In genomic region chr12:56440068-56440847, GRCm38 (mm10) we compare ENCODE assay signal across 14 mouse cellular contexts.
DNase-seq lines count a peak whose midpoint lies in the region; ATAC-seq and TF ChIP-seq lines count a peak whose summit lies in the region.
"Had no signal": no experiment of that assay in that cellular context is flagged by ENCODE, and none has a peak within 500 bp of the region (broad histone marks: within the 10 kb centered on the region; RNA-seq: fewer than 3 reads in every experiment).

No protein-coding gene starts in this region.

- ATAC-seq in hindbrain, embryonic 11.5 days (ENCODE audit: low FRiP score): peak; percentile 67
- no peak for ATAC-seq in hindbrain, postnatal 0 days
- ATAC-seq in limb, embryonic 12.5 days (ENCODE audit: insufficient number of reproducible peaks, insufficient read depth, low FRiP score, low TSS enrichment, low read depth): no peak

- no peak overlapping the region for H3K4me2 ChIP-seq in hindbrain, embryonic 11.5 days (replicated peaks; ENCODE audit: low read depth, low read length)
- H3K4me2 ChIP-seq in hindbrain, postnatal 0 days (ENCODE audit: low read depth, low read length): no peak overlapping the region
- peak overlapping the region; percentile 30 for H3K4me2 ChIP-seq in limb, embryonic 12.5 days

- no peaks in the 10 kb centered on the region for H3K36me3 ChIP-seq in hindbrain, embryonic 11.5 days (ENCODE audit: control insufficient read depth, insufficient read depth, low read length)
- H3K36me3 ChIP-seq in hindbrain, postnatal 0 days (ENCODE audit: insufficient read depth, low read length): no peaks in the 10 kb centered on the region
- H3K36me3 ChIP-seq in limb, embryonic 12.5 days: no peaks in the 10 kb centered on the region
- H3K36me3 ChIP-seq: G1E had no signal

- H3K27me3 ChIP-seq in hindbrain, embryonic 11.5 days (ENCODE audit: control insufficient read depth, insufficient read depth, low read length): peaks cover 12% of the 10 kb centered on the region
- peaks cover 10% of the 10 kb centered on the region; the same call in 1 of the 2 replicates for H3K27me3 ChIP-seq in hindbrain, postnatal 0 days (ENCODE audit: insufficient read depth, low read length)
- peaks cover 38% of the 10 kb centered on the region for H3K27me3 ChIP-seq in limb, embryonic 12.5 days

- no peak for TF ChIP-seq CTCF in hindbrain, postnatal 0 days (IDR thresholded peaks at IDR 0.05; ENCODE audit: low read depth)

- WGBS in hindbrain, embryonic 11.5 days: 34% methylated on average over 12 of the region's 12 CpGs
- WGBS in hindbrain, postnatal 0 days: 24% methylated on average over 12 of the region's 12 CpGs
- WGBS in limb, embryonic 12.5 days: 13% methylated on average over 12 of the region's 12 CpGs

- H3K4me1 ChIP-seq in hindbrain, embryonic 11.5 days (replicated peaks; ENCODE audit: control insufficient read depth, insufficient read depth, low read length): 0 out of 2 replicates have a peak, but pooled peaks cover 2% of the 10 kb centered on the region
- H3K4me1 ChIP-seq in hindbrain, postnatal 0 days (ENCODE audit: insufficient read depth, low read length): no peaks in the 10 kb centered on the region
- H3K4me1 ChIP-seq in limb, embryonic 12.5 days (replicated peaks): peaks cover 14% of the 10 kb centered on the region; the same call in 1 of the 2 replicates

- H3K9me3 ChIP-seq in hindbrain, embryonic 11.5 days (ENCODE audit: control insufficient read depth, low read length): no peaks in the 10 kb centered on the region
- H3K9me3 ChIP-seq in hindbrain, postnatal 0 days (ENCODE audit: low read length): no peaks in the 10 kb centered on the region
- no peaks in the 10 kb centered on the region for H3K9me3 ChIP-seq in limb, embryonic 12.5 days
- H3K9me3 ChIP-seq: G1E had no signal

- H3K27ac ChIP-seq in hindbrain, embryonic 11.5 days (ENCODE audit: low read depth, low read length): no peak overlapping the region
- H3K27ac ChIP-seq in hindbrain, postnatal 0 days: no peak overlapping the region
- no peak overlapping the region for H3K27ac ChIP-seq in limb, embryonic 12.5 days

- H3K9ac ChIP-seq in hindbrain, embryonic 11.5 days (ENCODE audit: low read depth, low read length): no peak overlapping the region
- no peak overlapping the region for H3K9ac ChIP-seq in hindbrain, postnatal 0 days (replicated peaks; ENCODE audit: low read length)
- H3K9ac ChIP-seq in limb, embryonic 12.5 days (replicated peaks): no peak overlapping the region

- peak; percentile 22 for DNase-seq in hindbrain, embryonic 11.5 days (ENCODE audit: low spot score)
- no peak for DNase-seq in hindbrain, postnatal 0 days (ENCODE audit: low spot score)
- peak; percentile 60 for DNase-seq in 416B (ENCODE audit: low read depth)
- DNase-seq in embryo, embryonic 11 days: peak; percentile 69
- no peak for DNase-seq in kidney, postnatal 10 days
- DNase-seq in layer of hippocampus, adult 11-12 months (ENCODE audit: low spot score): no peak
- no peak for DNase-seq in layer of hippocampus, postnatal 10 days (ENCODE audit: low spot score in 2 of 2)
- DNase-seq: adrenal gland, postnatal 14 days; kidney, adult 9 months; lung, adult 2 months; right cerebral cortex, postnatal 4 days; thymus, adult 2 months had no signal

- no peak overlapping the region for H3K4me3 ChIP-seq in hindbrain, embryonic 11.5 days (ENCODE audit: low read depth, low read length)
- H3K4me3 ChIP-seq in hindbrain, postnatal 0 days (ENCODE audit: low read length): no peak overlapping the region
- H3K4me3 ChIP-seq in limb, embryonic 12.5 days (replicated peaks): no peak overlapping the region

Comparison
In these comparisons a context has a peak if more than half of its experiments do, and no peak if none do; other contexts are left out.
1. DNase-seq: peak in hindbrain, embryonic 11.5 days (single experiment), 416B (single experiment) and embryo, embryonic 11 days (single experiment); none in hindbrain, postnatal 0 days (single experiment), kidney, postnatal 10 days (single experiment), layer of hippocampus, adult 11-12 months (single experiment) and layer of hippocampus, postnatal 10 days (0 of 2).